Mouse (Mus musculus) erythroid progenitor cell, adult 5-6 weeks (primary cell): ENCODE data around the gene Triml2. TPM values are rescaled to one million over a fixed set of nuclear protein-coding genes. Genes with fewer than 3 reads are reported as not detected.

Source experiments
- ATAC-seq: replicated peaks from 2 replicates; pipeline ENCODE4 v1.8.0; 2016; ENCODE audit warnings: moderate number of reproducible peaks, mild to moderate bottlenecking, moderate TSS enrichment, inconsistent platforms; ENCODE audit not compliant: poor library complexity, low FRiP score, severe bottlenecking
- total RNA-seq, 2 experiments: library from RNA; stranded (forward) in 1 of 2; stranded (reverse) in 1 of 2; fragments of 150-400 nt in 1 of 2; fragments of 186-747, 209-891 nt in 1 of 2; gene quantifications; 2 replicates each; pipeline versions ENCODE4 v1.2.3 to v1.2.4; 2015 to 2017; ENCODE audit warnings: low replicate concordance in 2 of 2

Gene Triml2
- total RNA-seq (2015; ENCODE audit: low replicate concordance) (not detected in 2 replicates), total RNA-seq (2017; ENCODE audit: low replicate concordance) (not detected in 2 replicates)

GRCm38 (mm10) chr8:43180054-43180690 is at the start of gene Triml2:
Gene Triml2, plus strand, starts transcription at chr8:43180541.
- ATAC-seq = no peak

GRCm38 (mm10) chr8:43141386-43141785 is 39.0 kb upstream of the Triml2 start, which contains the start of gene Triml1:
Gene Triml1, minus strand, starts transcription at chr8:43141486.
- ATAC-seq = no peak

- no peak for ATAC-seq
Measured at GRCm38 (mm10) chr8:43149307-43149706, 31.0 kb upstream of the Triml2 start.

- no peak for ATAC-seq
Measured at GRCm38 (mm10) chr8:43163255-43163654, 17.1 kb upstream of the Triml2 start.

GRCm38 (mm10) chr8:43164453-43164852 is 15.9 kb upstream of the Triml2 start:
- no peak for ATAC-seq

GRCm38 (mm10) chr8:43168083-43168482 is 12.3 kb upstream of the Triml2 start:
- ATAC-seq = no peak

GRCm38 (mm10) chr8:43169249-43169755 is 11.0 kb upstream of the Triml2 start:
- ATAC-seq = no peak

- no peak for ATAC-seq
Measured at GRCm38 (mm10) chr8:43176766-43177486, 3.4 kb upstream of the Triml2 start.

GRCm38 (mm10) chr8:43178263-43178662 is 2.1 kb upstream of the Triml2 start:
- ATAC-seq = no peak

- no peak for ATAC-seq
Measured at GRCm38 (mm10) chr8:43179189-43179588, 1.2 kb upstream of the Triml2 start.

- no peak for ATAC-seq
Measured at GRCm38 (mm10) chr8:43182281-43182680, 1.9 kb downstream of the Triml2 start.

- no peak for ATAC-seq
Measured at GRCm38 (mm10) chr8:43215554-43215953, 35.2 kb downstream of the Triml2 start.

- ATAC-seq = no peak
Measured at GRCm38 (mm10) chr8:43243326-43243725, 63.0 kb downstream of the Triml2 start.

Other genes starting within 250 kb of the Triml2 start
- not detected in 2 replicates for gene Triml1, start 39.1 kb upstream of the Triml2 start, total RNA-seq (2015; ENCODE audit: low replicate concordance)
- not detected in 2 replicates for gene Triml1, start 39.1 kb upstream of the Triml2 start, total RNA-seq (2017; ENCODE audit: low replicate concordance)
- gene Zfp42, start 126.4 kb downstream of the Triml2 start, total RNA-seq (2015; ENCODE audit: low replicate concordance) = not detected in 2 replicates
- gene Zfp42, start 126.4 kb downstream of the Triml2 start, total RNA-seq (2017; ENCODE audit: low replicate concordance) = not detected in 2 replicates